ENCODE assay signal across 8 mouse cellular contexts in the genomic region with DNA sequence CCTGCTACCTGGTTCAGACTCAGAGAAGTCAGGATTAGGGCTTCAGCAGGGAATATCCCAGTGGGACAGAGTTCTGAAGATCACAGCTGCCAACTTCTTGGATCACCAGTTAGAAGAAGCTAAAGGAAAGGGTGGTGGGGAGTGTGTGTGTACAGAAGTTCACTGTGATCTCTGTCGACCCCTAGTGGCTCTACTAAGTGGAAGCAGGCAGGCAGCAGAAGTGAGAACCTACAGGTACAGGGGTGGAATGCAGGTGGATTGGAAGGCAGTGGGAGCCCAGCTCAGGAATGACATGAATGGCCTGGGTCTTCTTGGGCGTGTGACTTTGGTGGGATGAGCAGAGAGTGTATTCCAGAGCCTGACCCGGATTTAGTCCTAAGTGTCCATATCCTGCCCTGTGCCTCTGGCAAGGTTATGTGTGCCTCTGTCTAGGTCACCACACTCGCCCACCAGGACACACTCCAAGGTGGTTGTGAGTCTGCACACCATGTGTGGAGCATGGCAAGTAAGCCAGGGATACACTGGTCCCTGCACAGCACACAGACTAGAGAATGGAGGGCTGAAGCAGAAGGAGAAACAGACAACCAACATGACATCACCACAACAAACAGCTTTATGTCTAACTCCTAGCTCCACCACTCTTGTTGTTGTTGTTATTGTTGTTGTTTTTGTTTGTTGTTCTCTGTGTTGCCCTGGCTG. TPM values are rescaled to one million over a fixed set of nuclear protein-coding genes. Genes with fewer than 3 reads are reported as not detected.
A peak's percentile ranks its signal among the peaks of the same experiment; 100 is the strongest.
DNase-seq lines count a peak whose midpoint lies in the region; ATAC-seq and TF ChIP-seq lines count a peak whose summit lies in the region.

No protein-coding gene starts in this region.

- peak; percentile 46 for ATAC-seq in kidney, embryonic 15.5 days (replicated peaks; ENCODE audit: low FRiP score)
- ATAC-seq in inflammation-experienced regulatory T-cells, adult 6 months, result no peak

- no peak for TF ChIP-seq EP300 in MEL (IDR thresholded peaks at IDR 0.05; ENCODE audit: low read depth in 1 of 2, low read length in 2 of 2)

- WGBS in embryonic facial prominence, embryonic 10.5 days, result 35% methylated on average over 4 of the region's 4 CpGs
- WGBS in kidney, embryonic 15.5 days, result 40% methylated on average over 4 of the region's 4 CpGs

- no peaks in the 10 kb centered on the region for H3K9me3 ChIP-seq in MEL (replicated peaks; ENCODE audit: insufficient read depth, low read length)
- no peaks in the 10 kb centered on the region for H3K9me3 ChIP-seq in embryonic facial prominence, embryonic 10.5 days
- no peaks in the 10 kb centered on the region for H3K9me3 ChIP-seq in kidney, embryonic 15.5 days (replicated peaks)

- no peak overlapping the region for H3K4me2 ChIP-seq in kidney, embryonic 15.5 days

- peak; percentile 12 for DNase-seq in layer of hippocampus, adult 11-12 months (ENCODE audit: low spot score)
- DNase-seq in layer of hippocampus, adult 9-11 months, result no peak
- peak; percentile 72 for DNase-seq in MEL (ENCODE audit: low read depth, low spot score)
- peak; percentile 56 for DNase-seq in embryonic facial prominence, embryonic 10.5 days (ENCODE audit: low spot score)
- peak; percentile 69 for DNase-seq in mesoderm, embryonic 11.5 days (ENCODE audit: low read depth, low spot score)
- DNase-seq in gastrocnemius, adult 8-10 months (ENCODE audit: low spot score in 2 of 2), result no peak

- peak; percentile 78 to 93 (median 88) for TF ChIP-seq CTCF in MEL (IDR thresholded peaks at IDR 0.05 in 2 of 3, conservative IDR thresholded peaks at IDR 0.05 in 1 of 3; ENCODE audit: control insufficient read depth in 1 of 3, insufficient read depth in 1 of 3, low read depth in 2 of 3, low read length in 3 of 3, poor library complexity in 1 of 3, severe bottlenecking in 1 of 3)

- H3K4me1 ChIP-seq in MEL (ENCODE audit: control insufficient read depth in 1 of 2, insufficient read depth in 2 of 2, low read length in 2 of 2), result no peaks in the 10 kb centered on the region
- H3K4me1 ChIP-seq in embryonic facial prominence, embryonic 10.5 days, result peaks cover 19% of the 10 kb centered on the region
- H3K4me1 ChIP-seq in kidney, embryonic 15.5 days, result peaks cover 37% of the 10 kb centered on the region

- no peak overlapping the region for H3K27ac ChIP-seq in MEL (ENCODE audit: control insufficient read depth, low read depth, low read length)
- no peak overlapping the region for H3K27ac ChIP-seq in embryonic facial prominence, embryonic 10.5 days (replicated peaks)
- H3K27ac ChIP-seq in kidney, embryonic 15.5 days, result peak overlapping the region; percentile 76

- no peak for TF ChIP-seq POLR2A in MEL (IDR thresholded peaks at IDR 0.05; ENCODE audit: control insufficient read depth in 1 of 2, insufficient read depth in 1 of 2, low read depth in 1 of 2, low read length in 2 of 2, poor library complexity in 1 of 2)

- H3K36me3 ChIP-seq in MEL (ENCODE audit: control insufficient read depth in 1 of 2, insufficient read depth in 2 of 2, low read length in 2 of 2), result no peaks in the 10 kb centered on the region
- peaks cover 3% of the 10 kb centered on the region; the same call in 1 of the 2 replicates for H3K36me3 ChIP-seq in embryonic facial prominence, embryonic 10.5 days (replicated peaks)
- H3K36me3 ChIP-seq in kidney, embryonic 15.5 days, result peaks cover 16% of the 10 kb centered on the region

- peaks cover 6% of the 10 kb centered on the region in 2 experiments; a peak in 3 of 4 replicates for H3K27me3 ChIP-seq in MEL (ENCODE audit: control insufficient read depth in 1 of 2, insufficient read depth in 2 of 2, low read length in 2 of 2)
- H3K27me3 ChIP-seq in embryonic facial prominence, embryonic 10.5 days (replicated peaks; ENCODE audit: low read depth, poor library complexity, severe bottlenecking), result no peaks in the 10 kb centered on the region
- no peaks in the 10 kb centered on the region for H3K27me3 ChIP-seq in kidney, embryonic 15.5 days

- peak; percentile 70 for TF ChIP-seq RAD21 in MEL (IDR thresholded peaks at IDR 0.05; ENCODE audit: low read depth, low read length)

- no peaks in the 10 kb centered on the region for H3K79me2 ChIP-seq in MEL (ENCODE audit: control insufficient read depth, insufficient read depth, low read length, poor library complexity)

- no peak overlapping the region for H3K4me3 ChIP-seq in MEL (ENCODE audit: control insufficient read depth in 1 of 2, insufficient read depth in 1 of 2, low read depth in 2 of 2, low read length in 2 of 2)
- H3K4me3 ChIP-seq in embryonic facial prominence, embryonic 10.5 days, result no peak overlapping the region
- H3K4me3 ChIP-seq in kidney, embryonic 15.5 days (replicated peaks), result no peak overlapping the region

- no peak overlapping the region for H3K9ac ChIP-seq in MEL (ENCODE audit: control insufficient read depth, low read depth, low read length, poor library complexity, severe bottlenecking)
- H3K9ac ChIP-seq in kidney, embryonic 15.5 days, result no peak overlapping the region

TF ChIP-seq in MEL, 35 proteins besides CTCF, POLR2A, EP300 and RAD21:
- TF ChIP-seq MEF2A (IDR thresholded peaks at IDR 0.05; ENCODE audit: extremely low read depth, insufficient replicate concordance, low read depth, low read length, poor library complexity, severe bottlenecking), result no peak
- peak; percentile 59 for TF ChIP-seq SMC3 (IDR thresholded peaks at IDR 0.05; ENCODE audit: low read depth, low read length)
- TF ChIP-seq ZC3H11A (IDR thresholded peaks at IDR 0.05; ENCODE audit: low read depth, low read length), result peak; percentile 21; the same call in 1 of the 2 replicates
TF ChIP-seq in MEL: peak in this region for 2.

RNA-seq across cellular contexts. Expression of a gene that starts 31.9 kb away (rescaled TPM):
- not detected in 2 replicates for total RNA-seq in MEL (2012; rRNA removed)
- under 1 TPM in 1 of 2 experiments, not detected in 1; 0.06 TPM for polyA plus RNA-seq in MEL (2012; ENCODE audit: insufficient read depth in 1 of 2, insufficient read length in 2 of 2, low read depth in 1 of 2, low replicate concordance in 2 of 2, missing spikeins in 1 of 2)
- 6.4 and 7.1 TPM in 2 replicates for polyA plus RNA-seq in embryonic facial prominence, embryonic 10.5 days (2016; fragmentation: Nextera tagmentation; extraction: Ambion mirVana)
- polyA plus RNA-seq in kidney, embryonic 15.5 days (2015; fragmentation: Nextera tagmentation; extraction: Ambion mirVana), result 14.5 and 17.3 TPM in 2 replicates
- 1 to 10 TPM; 1.8 to 3.2 (median 2.5) TPM for total RNA-seq in gastrocnemius, adult 8-10 months (2022)
- polyA plus RNA-seq in inflammation-experienced regulatory T-cells, adult 6 months (2017; shearing (Covaris generic)), result under 1 TPM in 1 of 3 experiments, not detected in 2; 0.49 TPM

Comparison
In these comparisons a context has a peak if more than half of its experiments do, and no peak if none do; other contexts are left out.
1. DNase-seq: peak in layer of hippocampus, adult 11-12 months (single experiment), MEL (single experiment), embryonic facial prominence, embryonic 10.5 days (single experiment) and mesoderm, embryonic 11.5 days (single experiment); none in layer of hippocampus, adult 9-11 months (single experiment) and gastrocnemius, adult 8-10 months (0 of 2).